Mouse (Mus musculus): ENCODE results near the gene Uqcc2. TPM values are rescaled to one million over a fixed set of nuclear protein-coding genes. Genes with fewer than 3 reads are reported as not detected.

Uqcc2 gene
- polyA plus RNA-seq (2014; fragmentation: Illumina TruSeq; extraction: RNeasy Lipid Tissue Mini Kit (QIAGEN cat#74804); ENCODE audit: low read depth, low replicate concordance): 8.7 TPM

DNA sequence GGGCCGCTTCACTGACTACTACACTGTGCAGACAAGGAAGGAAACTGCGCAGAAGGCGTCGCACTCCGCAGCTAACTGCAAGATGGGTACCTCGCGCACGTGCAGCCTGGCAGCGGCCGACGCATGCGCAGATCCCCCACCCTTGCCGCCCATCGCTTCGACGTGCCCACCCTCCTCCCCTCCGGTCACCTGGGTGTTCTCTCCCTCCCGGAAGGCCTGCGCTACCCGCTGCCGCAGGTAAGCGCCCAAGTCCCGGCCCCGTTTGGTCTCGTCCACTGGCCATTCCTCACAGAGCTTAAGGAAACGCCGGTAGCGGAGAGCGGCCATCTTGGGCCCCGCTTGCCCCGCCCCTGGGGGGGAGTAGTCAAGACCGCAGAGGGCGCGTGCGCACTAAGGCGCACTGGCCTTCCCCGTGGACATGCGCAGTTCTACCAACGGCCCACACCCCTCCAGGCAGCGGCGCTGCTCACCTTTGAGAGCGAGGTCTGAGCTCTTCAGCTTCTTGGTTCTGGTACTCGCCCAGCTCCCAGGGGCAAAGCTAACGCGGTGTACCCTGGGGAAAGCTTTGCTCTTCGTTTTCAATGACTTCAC is at the start of gene Uqcc2:
Uqcc2 (minus strand) TSS at position 366 of the 591 bp plus-strand sequence.

DNA sequence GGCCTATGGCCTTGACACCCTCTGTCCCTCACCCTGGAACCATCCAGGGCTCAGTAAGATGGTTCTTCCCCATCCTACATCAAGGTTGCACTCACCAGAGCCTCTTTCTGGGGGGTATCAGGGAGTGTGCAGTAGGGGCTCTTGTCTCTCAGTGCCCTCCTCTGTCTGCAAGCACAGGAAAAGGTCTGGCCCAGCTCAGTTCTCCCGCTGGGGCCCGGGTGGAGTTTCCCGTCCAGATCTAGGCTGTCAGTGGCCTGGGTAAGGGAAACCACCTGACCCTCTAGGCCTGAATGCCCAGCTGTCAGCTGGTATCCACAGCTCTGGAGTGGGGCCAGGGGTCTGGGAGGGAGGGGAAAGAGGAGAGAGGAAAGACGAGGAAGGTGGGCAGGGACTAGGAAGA is 33.8 kb upstream of the Uqcc2 start, which contains the start of gene Ip6k3:
Ip6k3 (minus strand) TSS at position 251 of the 400 bp plus-strand sequence.

Other genes starting within 250 kb of the Uqcc2 start
- 0.76 TPM for gene Kifc5b, start 216.8 kb downstream of the Uqcc2 start, polyA plus RNA-seq (2014; fragmentation: Illumina TruSeq; extraction: RNeasy Lipid Tissue Mini Kit (QIAGEN cat#74804); ENCODE audit: low read depth, low replicate concordance)
- 3.1 TPM for gene Phf1, start 200.9 kb downstream of the Uqcc2 start, polyA plus RNA-seq (2014; fragmentation: Illumina TruSeq; extraction: RNeasy Lipid Tissue Mini Kit (QIAGEN cat#74804); ENCODE audit: low read depth, low replicate concordance)
- gene Cuta, start 194.3 kb downstream of the Uqcc2 start, polyA plus RNA-seq (2014; fragmentation: Illumina TruSeq; extraction: RNeasy Lipid Tissue Mini Kit (QIAGEN cat#74804); ENCODE audit: low read depth, low replicate concordance): 12.0 TPM
- 0.82 TPM for gene Syngap1, start 192.7 kb downstream of the Uqcc2 start, polyA plus RNA-seq (2014; fragmentation: Illumina TruSeq; extraction: RNeasy Lipid Tissue Mini Kit (QIAGEN cat#74804); ENCODE audit: low read depth, low replicate concordance)
- gene Zbtb9, start 160.7 kb downstream of the Uqcc2 start, polyA plus RNA-seq (2014; fragmentation: Illumina TruSeq; extraction: RNeasy Lipid Tissue Mini Kit (QIAGEN cat#74804); ENCODE audit: low read depth, low replicate concordance): 14.9 TPM
- gene Bak1, start 104.9 kb downstream of the Uqcc2 start, polyA plus RNA-seq (2014; fragmentation: Illumina TruSeq; extraction: RNeasy Lipid Tissue Mini Kit (QIAGEN cat#74804); ENCODE audit: low read depth, low replicate concordance): 4.3 TPM
- gene Itpr3, start 76.6 kb downstream of the Uqcc2 start, polyA plus RNA-seq (2014; fragmentation: Illumina TruSeq; extraction: RNeasy Lipid Tissue Mini Kit (QIAGEN cat#74804); ENCODE audit: low read depth, low replicate concordance): 2.2 TPM
- not detected for gene Ip6k3, start 33.9 kb upstream of the Uqcc2 start, polyA plus RNA-seq (2014; fragmentation: Illumina TruSeq; extraction: RNeasy Lipid Tissue Mini Kit (QIAGEN cat#74804); ENCODE audit: low read depth, low replicate concordance)
- 1.2 TPM for gene Lemd2, start 70.6 kb upstream of the Uqcc2 start, polyA plus RNA-seq (2014; fragmentation: Illumina TruSeq; extraction: RNeasy Lipid Tissue Mini Kit (QIAGEN cat#74804); ENCODE audit: low read depth, low replicate concordance)